Mouse (Mus musculus): ENCODE data around the gene Myh14.

Gene Myh14

GRCm38 (mm10) chr7:44571811-44572210 is 98.8 kb downstream of the Myh14 start:
- DNase-seq, result peak; percentile 77

GRCm38 (mm10) chr7:44570989-44571388 is 99.7 kb downstream of the Myh14 start:
- DNase-seq, result no peak

DNA sequence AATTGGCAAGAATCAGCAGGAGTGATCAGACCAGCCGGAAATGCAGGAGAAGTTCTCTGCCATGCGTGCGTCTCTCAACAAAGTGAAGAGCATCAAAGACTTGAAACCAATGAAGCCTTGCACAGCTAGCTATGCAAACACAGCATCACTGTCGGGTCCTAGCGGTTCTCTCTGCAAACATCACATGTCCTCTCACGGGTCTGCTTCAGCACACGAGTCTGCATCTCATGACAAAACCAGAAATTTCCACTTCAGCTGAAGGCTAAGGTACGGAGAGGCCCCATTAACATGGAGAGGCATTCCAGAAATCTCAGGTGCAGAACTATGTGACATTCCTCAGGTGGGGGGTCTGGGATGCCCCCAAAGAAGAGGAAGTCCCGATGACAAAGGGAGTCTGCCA is 101.8 kb downstream of the Myh14 start:
- no peak for DNase-seq

- DNase-seq, result no peak
These were observed 105.2 kb downstream of the Myh14 start for GRCm38 (mm10) chr7:44565414-44565813.

DNA sequence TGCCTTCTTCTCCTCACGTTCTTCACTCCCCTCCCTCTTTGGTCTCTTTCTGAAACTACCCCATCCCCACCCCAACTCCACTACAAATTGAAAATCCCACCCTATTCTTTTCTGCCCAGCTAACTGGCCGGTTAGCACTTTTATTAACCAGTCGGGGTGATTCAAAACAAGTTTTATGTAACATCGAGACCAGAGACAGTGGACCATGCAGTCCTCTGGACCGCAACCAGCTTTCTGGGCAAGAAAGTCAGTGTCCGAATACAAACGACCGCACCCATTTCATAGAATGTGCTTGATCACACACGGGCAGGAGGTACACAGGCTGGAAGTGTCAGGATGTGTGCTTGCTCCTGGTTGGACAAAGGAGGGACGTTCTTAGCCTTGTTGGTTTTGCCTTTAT is 106.2 kb downstream of the Myh14 start:
- DNase-seq, result peak; percentile 68

GRCm38 (mm10) chr7:44563284-44563683 is 107.4 kb downstream of the Myh14 start:
- no peak for DNase-seq

GRCm38 (mm10) chr7:44560435-44561400 is 109.9 kb downstream of the Myh14 start:
- peak; percentile 58 for DNase-seq

- DNase-seq, result no peak
These were observed 113.0 kb downstream of the Myh14 start for GRCm38 (mm10) chr7:44557629-44558028.
